Mouse (Mus musculus) large intestine, adult 2 months (tissue): Measurements from ENCODE around the gene Fam122a. TPM values are rescaled to one million over a fixed set of nuclear protein-coding genes. Genes with fewer than 3 reads are reported as not detected.

Source experiments
- DNase-seq: peaks from one replicate; pipeline ENCODE4 v3.0.0-alpha.2; 2012; ENCODE audit warnings: low read depth, low spot score
- WGBS: fragments of 180-500 bp; shearing (Covaris S2); methylation state at CpG from one replicate; pipeline ENCODE4 v1.1.7; 2018; 5-methylcytosine and 5-hydroxymethylcytosine counted together
- polyA plus RNA-seq: library from polyadenylated mRNA; depleted of rRNA; stranded (reverse); fragments of >200 nt; gene quantifications from 2 replicates; pipeline ENCODE4 v1.2.3, GENCODE M21; 2012; rRNA removed

Fam122a gene
- polyA plus RNA-seq, 1 experiment: 14.1 TPM

DNA sequence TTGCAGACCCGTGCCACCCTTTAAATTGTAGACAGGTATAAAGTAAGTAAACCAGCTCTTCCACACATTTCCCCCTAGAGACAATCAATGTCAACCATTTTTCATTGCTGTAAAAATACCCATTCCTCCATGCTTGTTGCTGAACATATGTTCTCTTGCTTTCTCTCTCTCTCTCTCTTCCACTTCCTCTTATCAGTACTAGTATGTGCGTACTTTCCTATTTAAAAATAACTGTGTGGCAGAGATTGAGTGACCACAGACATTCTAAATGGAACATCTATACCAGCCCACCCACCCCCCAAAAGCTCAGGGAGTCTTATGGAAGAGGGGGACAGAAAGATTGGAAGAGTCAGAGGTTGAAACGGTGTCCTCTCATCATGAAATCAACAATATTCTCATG is 32.8 kb downstream of the Fam122a start:
- 88% methylated on average over 3 of the region's 3 CpGs for WGBS

DNA sequence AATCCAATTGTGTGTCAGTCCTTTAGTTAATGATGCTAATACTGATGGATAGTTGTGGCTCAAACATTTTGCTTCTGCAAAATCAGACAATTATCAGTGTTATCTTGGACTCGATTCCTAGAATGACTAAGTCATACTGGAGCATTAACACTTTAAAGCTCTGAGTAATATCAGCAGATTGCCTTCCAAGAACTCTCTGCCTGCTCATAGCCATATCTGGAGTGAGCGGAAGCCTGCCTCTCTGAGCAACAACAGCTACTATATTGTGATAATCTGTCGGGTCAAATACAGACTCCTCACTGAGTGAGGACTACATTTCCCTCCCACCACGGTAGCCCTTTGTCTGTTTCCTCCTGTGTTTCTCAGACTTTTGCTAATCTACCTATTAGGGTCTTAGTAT is 37.4 kb downstream of the Fam122a start:
- WGBS: 80% methylated on average over 4 of the region's 4 CpGs
- DNase-seq: no peak

More for the DNA sequence above, 32.8 kb downstream of the Fam122a start:
- no peak for DNase-seq

DNA sequence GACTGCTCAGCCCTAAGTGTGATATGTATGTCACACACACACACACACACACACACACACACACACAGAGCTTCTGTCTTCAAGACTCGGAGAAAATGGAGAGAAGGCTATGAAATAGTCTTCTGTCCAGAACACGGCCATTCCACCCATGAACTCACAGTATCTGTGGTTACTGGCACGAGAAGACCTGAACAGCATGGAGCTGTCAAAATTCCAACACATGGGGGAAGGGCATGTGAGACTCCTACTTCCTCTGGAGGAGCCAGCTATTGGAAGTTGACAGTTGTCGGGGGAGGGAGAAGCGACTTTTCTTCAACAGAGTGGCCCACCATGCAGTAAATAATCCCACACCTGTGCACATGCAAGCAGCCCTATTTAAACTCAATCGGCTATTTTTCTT is 42.9 kb downstream of the Fam122a start:
- DNase-seq: no peak
- 81% methylated on average over 6 of the region's 6 CpGs for WGBS

DNA sequence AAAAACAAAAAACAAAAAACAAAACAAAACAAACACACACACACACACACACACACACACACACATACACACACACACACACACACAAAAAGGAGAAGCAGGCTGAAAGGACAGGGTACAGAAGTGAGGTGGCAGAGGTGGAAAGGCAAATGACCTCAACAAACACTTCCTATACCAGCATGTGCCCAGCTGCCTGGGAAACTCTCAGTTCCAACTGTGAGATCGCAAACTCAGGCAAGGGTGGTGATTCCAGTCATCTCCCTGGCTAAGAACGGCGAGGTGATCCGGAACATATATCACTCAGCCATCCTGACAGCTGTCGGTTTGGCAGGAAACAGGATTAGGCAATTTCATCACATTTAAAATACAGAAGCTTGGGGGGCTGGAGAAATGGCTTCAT is 44.7 kb downstream of the Fam122a start:
- 72% methylated on average over 5 of the region's 5 CpGs for WGBS
- no peak for DNase-seq

DNA sequence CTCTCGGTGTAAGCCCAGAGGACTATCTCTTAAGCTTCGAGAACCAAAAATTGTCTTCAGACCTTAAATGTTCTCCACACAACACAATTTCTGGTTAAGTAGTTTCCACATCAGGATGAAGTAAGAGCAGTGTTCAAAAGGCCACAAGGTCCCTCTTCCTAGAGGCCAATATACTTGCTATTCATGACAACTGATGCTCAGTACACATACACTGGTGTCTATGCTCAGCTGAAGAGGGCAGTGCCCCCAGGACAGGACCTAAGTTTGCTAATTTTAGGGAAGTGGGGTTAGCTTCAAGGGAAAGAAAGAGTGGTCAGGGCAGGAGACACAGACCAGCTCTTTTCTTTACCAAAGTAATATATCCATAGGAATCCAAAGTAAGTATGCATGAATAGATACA is 45.8 kb downstream of the Fam122a start:
- WGBS: 92% methylated on average over 2 of the region's 2 CpGs
- DNase-seq: no peak

DNA sequence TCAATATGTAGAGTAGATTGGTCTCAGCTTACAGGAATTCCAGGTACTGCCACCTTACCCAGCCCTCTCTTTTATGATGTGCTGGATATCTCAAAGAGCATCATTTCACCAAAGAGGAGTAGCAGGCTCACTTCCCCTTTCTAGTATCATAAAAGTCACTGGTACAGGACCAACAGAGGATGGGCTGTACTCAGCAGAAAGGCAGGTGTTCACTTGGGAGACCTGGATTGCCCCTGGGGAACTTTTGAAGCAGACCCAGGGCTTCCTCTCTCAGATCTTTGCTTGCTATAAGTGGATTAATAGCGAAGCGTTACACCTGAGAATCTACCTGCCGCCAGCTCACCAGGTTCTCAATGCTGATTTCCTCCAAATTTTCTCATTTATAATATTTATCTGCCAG is 49.1 kb downstream of the Fam122a start:
- WGBS: 69% methylated on average over 3 of the region's 3 CpGs
- DNase-seq: no peak

DNA sequence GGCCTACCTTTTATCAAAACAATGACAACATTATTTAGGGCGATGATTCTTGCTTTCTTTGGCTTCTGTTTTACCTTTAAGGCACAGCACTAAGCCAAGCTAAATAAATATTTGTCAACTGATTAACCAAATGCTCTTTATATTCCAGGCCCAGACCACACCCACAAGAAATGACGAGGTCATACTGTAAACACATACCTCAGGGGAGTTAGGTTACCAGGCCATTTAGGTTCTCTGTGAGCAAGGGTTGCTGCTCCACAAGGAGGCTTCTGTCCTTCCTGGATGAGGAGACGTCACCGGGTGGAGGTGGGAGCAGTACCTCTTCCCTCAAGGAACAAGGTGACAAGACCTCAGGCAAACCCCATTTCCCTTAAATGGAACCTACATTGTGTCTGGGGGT is 49.9 kb downstream of the Fam122a start:
- WGBS: 28% methylated on average over 4 of the region's 4 CpGs
- DNase-seq: peak; percentile 54

DNA sequence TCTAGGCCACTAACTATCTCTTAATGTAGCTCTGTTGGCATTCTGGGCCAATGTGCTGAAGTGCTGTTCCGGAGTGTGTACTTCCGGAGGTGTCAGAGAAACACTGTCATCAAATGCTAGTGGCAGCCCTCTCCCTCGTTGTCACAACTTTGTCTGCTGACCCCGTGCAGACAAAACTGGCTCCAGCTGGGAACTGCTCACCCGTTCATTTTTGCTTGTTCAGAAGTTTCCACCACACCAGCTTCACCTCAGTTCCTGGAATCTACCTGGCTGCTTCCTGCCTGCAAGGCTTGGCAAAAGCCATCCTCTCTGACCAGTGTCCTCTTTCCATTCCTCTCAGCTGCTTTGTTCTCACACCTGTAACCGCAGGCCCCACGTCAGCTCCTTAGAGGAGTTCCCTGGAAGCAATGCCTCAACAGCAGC is 50.4 kb downstream of the Fam122a start:
- DNase-seq: peak; percentile 13
- WGBS: 46% methylated on average over 7 of the region's 7 CpGs

Other genes with a start within 250 kb of the Fam122a start
- 12.0 and 12.8 TPM in 2 replicates for gene Fxn, start 196.8 kb downstream of the Fam122a start, polyA plus RNA-seq
- 31.2 and 39.1 TPM in 2 replicates for gene Pip5k1b, start 78.5 kb upstream of the Fam122a start, polyA plus RNA-seq
- 10.9 and 11.6 TPM in 2 replicates for gene Tmem252, start 196.7 kb upstream of the Fam122a start, polyA plus RNA-seq